Mouse (Mus musculus) embryonic facial prominence, embryonic 12.5 days (tissue): ENCODE results near the gene Susd3. TPM values are rescaled to one million over a fixed set of nuclear protein-coding genes. Genes with fewer than 3 reads are reported as not detected.
A peak's percentile ranks its signal among the peaks of the same experiment; 100 is the strongest.

Experiments used
- ATAC-seq: fragments of 200-750 bp; cut with Nextera tagmentation; 2 replicates; pipeline ENCODE4 v1.8.0; 2017; ENCODE audit not compliant: insufficient number of reproducible peaks, insufficient read depth, low FRiP score, low TSS enrichment
- H3K27ac ChIP-seq: fragments of 300-500 bp; sonication (generic); 2 replicates; pipeline ENCODE4 v1.5.1; 2016; ENCODE audit warnings: mild to moderate bottlenecking
- H3K27me3 ChIP-seq: fragments of 300-500 bp; sonication (generic); 2 replicates; pipeline ENCODE4 v1.6.1; 2016; ENCODE audit warnings: mild to moderate bottlenecking, moderate library complexity
- H3K36me3 ChIP-seq: fragments of 300-500 bp; sonication (generic); 2 replicates; pipeline ENCODE4 v1.6.1; 2016; ENCODE audit warnings: mild to moderate bottlenecking
- H3K4me1 ChIP-seq: fragments of 300-500 bp; sonication (generic); 2 replicates; pipeline ENCODE4 v1.6.1; 2016
- H3K4me2 ChIP-seq: fragments of 300-500 bp; sonication (generic); replicated peaks from 2 replicates; pipeline ENCODE4 v1.6.1; 2016; ENCODE audit warnings: mild to moderate bottlenecking, moderate library complexity
- H3K4me3 ChIP-seq: fragments of 300-500 bp; sonication (generic); 2 replicates; pipeline ENCODE4 v1.5.1; 2016; ENCODE audit warnings: mild to moderate bottlenecking
- H3K9ac ChIP-seq: fragments of 300-500 bp; sonication (generic); 2 replicates; pipeline ENCODE4 v1.6.1; 2016; ENCODE audit warnings: mild to moderate bottlenecking, moderate library complexity
- H3K9me3 ChIP-seq: fragments of 300-500 bp; sonication (generic); 2 replicates; pipeline ENCODE4 v1.6.1; 2016; ENCODE audit warnings: mild to moderate bottlenecking, moderate library complexity
- WGBS: fragments of 180-500 bp; shearing (Covaris S2); methylation state at CpG from one replicate; pipeline ENCODE4 v1.1.7; 2016; 5-methylcytosine and 5-hydroxymethylcytosine counted together
- polyA plus RNA-seq: library from polyadenylated mRNA; unstranded; fragments of >200 nt; fragmentation: Nextera tagmentation; extraction: Ambion mirVana; gene quantifications from 2 replicates; pipeline ENCODE4 v1.2.1, GENCODE M21; 2016

Susd3 gene
- 1.2 and 1.8 TPM in 2 replicates for polyA plus RNA-seq

GRCm38 (mm10) chr13:49248467-49248862, at the start of gene Susd3:
Gene Susd3 (minus strand): TSS chr13:49248706.
- Histone ChIP-seq H3K9ac (peak within 1 kb of the TSS; percentile 38; the same call in 1 of the 2 replicates), H3K4me1 (peaks cover 12% of the 10 kb centered on the region), H3K9me3 (no peaks in the 10 kb centered on the region), H3K36me3 (no peaks in the 10 kb centered on the region), H3K27ac (no peak within 1 kb of the TSS), H3K4me3 (peak within 1 kb of the TSS; percentile 48), H3K27me3 (peaks cover 41% of the 10 kb centered on the region), H3K4me2 (peak within 1 kb of the TSS; percentile 80)
- ATAC-seq = no peak
- WGBS = 22% methylated on average over 7 of the region's 8 CpGs

- Histone ChIP-seq H3K36me3 (no peaks in the 10 kb centered on the region), H3K4me1 (no peaks in the 10 kb centered on the region), H3K4me3 (no peak overlapping the region), H3K27me3 (no peaks in the 10 kb centered on the region), H3K4me2 (no peak overlapping the region), H3K27ac (no peak overlapping the region), H3K9me3 (no peaks in the 10 kb centered on the region), H3K9ac (no peak overlapping the region)
- 81% methylated on average over 7 of the region's 7 CpGs for WGBS
- no peak for ATAC-seq
These were observed 47.8 kb upstream of the Susd3 start for GRCm38 (mm10) chr13:49296270-49296669.

- ATAC-seq = no peak
- Histone ChIP-seq H3K4me2 (no peak overlapping the region), H3K36me3 (no peaks in the 10 kb centered on the region), H3K27me3 (no peaks in the 10 kb centered on the region), H3K4me3 (no peak overlapping the region), H3K9me3 (no peaks in the 10 kb centered on the region), H3K27ac (no peak overlapping the region), H3K4me1 (no peaks in the 10 kb centered on the region), H3K9ac (no peak overlapping the region)
- whole genome bisulfite sequencing = 74% methylated on average over 9 of the region's 9 CpGs
These were observed 45.6 kb upstream of the Susd3 start for GRCm38 (mm10) chr13:49294108-49294507.

- Histone ChIP-seq H3K36me3 (peaks cover under 1% of the 10 kb centered on the region; the same call in 1 of the 2 replicates), H3K9me3 (no peaks in the 10 kb centered on the region), H3K4me3 (no peak overlapping the region), H3K27me3 (no peaks in the 10 kb centered on the region), H3K4me2 (no peak overlapping the region), H3K4me1 (no peaks in the 10 kb centered on the region), H3K9ac (no peak overlapping the region), H3K27ac (no peak overlapping the region)
- 92% methylated on average over 6 of the region's 6 CpGs for WGBS
- ATAC-seq = no peak
These were observed 43.4 kb upstream of the Susd3 start for GRCm38 (mm10) chr13:49291949-49292348.

GRCm38 (mm10) chr13:49291398-49291797, 42.9 kb upstream of the Susd3 start:
- no peak for ATAC-seq
- H3K9me3 ChIP-seq = no peaks in the 10 kb centered on the region
- H3K27ac ChIP-seq = no peak overlapping the region
- H3K4me1 ChIP-seq = no peaks in the 10 kb centered on the region
- no peak overlapping the region for H3K9ac ChIP-seq
- no peaks in the 10 kb centered on the region for H3K27me3 ChIP-seq
- peaks cover 3% of the 10 kb centered on the region; the same call in 1 of the 2 replicates for H3K36me3 ChIP-seq
- H3K4me3 ChIP-seq = no peak overlapping the region
- 25% methylated on average over 1 of the region's 1 CpGs for WGBS
- no peak overlapping the region for H3K4me2 ChIP-seq

- ATAC-seq = no peak
- WGBS = 90% methylated on average over 6 of the region's 6 CpGs
- no peak overlapping the region for H3K27ac ChIP-seq
These were observed 38.7 kb upstream of the Susd3 start for GRCm38 (mm10) chr13:49287224-49287623.

GRCm38 (mm10) chr13:49286750-49287149, 38.2 kb upstream of the Susd3 start:
- peaks cover 3% of the 10 kb centered on the region; the same call in 1 of the 2 replicates for H3K36me3 ChIP-seq
- no peak overlapping the region for H3K4me3 ChIP-seq
- H3K9me3 ChIP-seq = no peaks in the 10 kb centered on the region
- WGBS = 75% methylated on average over 3 of the region's 3 CpGs
- no peaks in the 10 kb centered on the region for H3K4me1 ChIP-seq
- no peak overlapping the region for H3K4me2 ChIP-seq
- H3K27ac ChIP-seq = no peak overlapping the region
- no peak for ATAC-seq
- no peak overlapping the region for H3K9ac ChIP-seq
- H3K27me3 ChIP-seq = no peaks in the 10 kb centered on the region

More at GRCm38 (mm10) chr13:49287224-49287623, 38.7 kb upstream of the Susd3 start:
- Histone ChIP-seq H3K9me3 (no peaks in the 10 kb centered on the region), H3K36me3 (peaks cover 3% of the 10 kb centered on the region; the same call in 1 of the 2 replicates), H3K4me3 (no peak overlapping the region), H3K4me1 (no peaks in the 10 kb centered on the region), H3K27me3 (no peaks in the 10 kb centered on the region), H3K9ac (no peak overlapping the region), H3K4me2 (no peak overlapping the region)

GRCm38 (mm10) chr13:49283686-49284085, 35.2 kb upstream of the Susd3 start:
- Histone ChIP-seq H3K27ac (no peak overlapping the region), H3K27me3 (no peaks in the 10 kb centered on the region), H3K9ac (no peak overlapping the region), H3K9me3 (no peaks in the 10 kb centered on the region), H3K4me3 (no peak overlapping the region), H3K4me1 (no peaks in the 10 kb centered on the region), H3K4me2 (no peak overlapping the region), H3K36me3 (peaks cover 3% of the 10 kb centered on the region; the same call in 1 of the 2 replicates)
- WGBS = 71% methylated on average over 9 of the region's 9 CpGs
- no peak for ATAC-seq

GRCm38 (mm10) chr13:49282168-49282567, 33.7 kb upstream of the Susd3 start:
- H3K9ac ChIP-seq = no peak overlapping the region
- H3K4me3 ChIP-seq = no peak overlapping the region
- no peak overlapping the region for H3K27ac ChIP-seq
- WGBS = 63% methylated on average over 2 of the region's 2 CpGs
- no peak overlapping the region for H3K4me2 ChIP-seq
- H3K9me3 ChIP-seq = no peaks in the 10 kb centered on the region
- no peak for ATAC-seq
- H3K4me1 ChIP-seq = no peaks in the 10 kb centered on the region
- no peaks in the 10 kb centered on the region for H3K27me3 ChIP-seq
- peaks cover 3% of the 10 kb centered on the region; the same call in 1 of the 2 replicates for H3K36me3 ChIP-seq

- Histone ChIP-seq H3K4me2 (no peak overlapping the region), H3K4me3 (no peak overlapping the region), H3K27me3 (no peaks in the 10 kb centered on the region), H3K9ac (no peak overlapping the region), H3K4me1 (no peaks in the 10 kb centered on the region), H3K9me3 (no peaks in the 10 kb centered on the region), H3K36me3 (no peaks in the 10 kb centered on the region), H3K27ac (no peak overlapping the region)
- ATAC-seq = no peak
- WGBS = 54% methylated on average over 5 of the region's 5 CpGs
These were observed 23.6 kb upstream of the Susd3 start for GRCm38 (mm10) chr13:49271831-49272765.

GRCm38 (mm10) chr13:49270500-49270899, 22.0 kb upstream of the Susd3 start:
- H3K27me3 ChIP-seq = no peaks in the 10 kb centered on the region
- H3K27ac ChIP-seq = no peak overlapping the region
- no peak overlapping the region for H3K9ac ChIP-seq
- H3K36me3 ChIP-seq = no peaks in the 10 kb centered on the region
- ATAC-seq = no peak
- 85% methylated on average over 8 of the region's 8 CpGs for WGBS
- H3K9me3 ChIP-seq = no peaks in the 10 kb centered on the region
- H3K4me2 ChIP-seq = no peak overlapping the region
- H3K4me1 ChIP-seq = no peaks in the 10 kb centered on the region
- H3K4me3 ChIP-seq = no peak overlapping the region

- H3K36me3 ChIP-seq = no peaks in the 10 kb centered on the region
- H3K4me2 ChIP-seq = no peak overlapping the region
- H3K4me3 ChIP-seq = no peak overlapping the region
- ATAC-seq = no peak
- H3K9ac ChIP-seq = no peak overlapping the region
- WGBS = 32% methylated on average over 2 of the region's 2 CpGs
- no peaks in the 10 kb centered on the region for H3K9me3 ChIP-seq
- H3K4me1 ChIP-seq = no peaks in the 10 kb centered on the region
- no peak overlapping the region for H3K27ac ChIP-seq
- H3K27me3 ChIP-seq = no peaks in the 10 kb centered on the region
These were observed 19.1 kb upstream of the Susd3 start for GRCm38 (mm10) chr13:49267645-49268044.
